Mouse (Mus musculus) cerebellum, adult 2 months (tissue): Measurements from ENCODE around the gene Ak8.

Source experiments
- CTCF ChIP-seq: fragments of 200-500 bp; IDR thresholded peaks from 2 replicates; pipeline ENCODE4 v1.5.1; 2011; ENCODE audit warnings: low read depth, mild to moderate bottlenecking, control low read depth, low read length, moderate library complexity, borderline replicate concordance; ENCODE audit not compliant: insufficient read depth
- POLR2A ChIP-seq: fragments of 200-500 bp; IDR thresholded peaks from 2 replicates; pipeline ENCODE4 v1.6.1; 2011; ENCODE audit warnings: low read length, control low read depth, borderline replicate concordance; ENCODE audit not compliant: insufficient read depth

- TF ChIP-seq POLR2A = peak; percentile 61; the same call in 1 of the 2 replicates
- no peak for TF ChIP-seq CTCF
These were observed 140.4 kb downstream of the Ak8 start, which contains the start of the genes Gtf3c4 and Ddx31 for GRCm38 (mm10) chr2:28840222-28840951.
